Mouse (Mus musculus): ENCODE data around the gene Usp35. TPM values are rescaled to one million over a fixed set of nuclear protein-coding genes. Genes with fewer than 3 reads are reported as not detected.

The Usp35 gene
- total RNA-seq (2021), result 1 to 10 TPM in 1 of 2 experiments, under 1 TPM in 1; 1.00 to 1.2 TPM
- long read RNA-seq, experiment 1, partial matches to known transcripts, result 1 of 1 reads
- long read RNA-seq, experiment 1, other reads (novel, unspliced or antisense), result 0 of 1 reads
- long read RNA-seq, experiment 2, full-length matches to known transcripts, result 1 of 1 reads
- long read RNA-seq, experiment 2, partial matches to known transcripts, result 0 of 1 reads
- long read RNA-seq, experiment 2, other reads (novel, unspliced or antisense), result 0 of 1 reads

GRCm38 (mm10) chr7:97331726-97332666 lies at the start of gene Usp35, which contains the start of gene Kctd21:
Gene Usp35, minus strand, starts transcription at chr7:97332020.
Gene Kctd21, plus strand, starts transcription at chr7:97332327.
- peak; percentile 98 for DNase-seq

- no peak for DNase-seq
These were observed 48.8 kb upstream of the Usp35 start for GRCm38 (mm10) chr7:97380500-97381123.

GRCm38 (mm10) chr7:97379304-97379703 lies 47.5 kb upstream of the Usp35 start:
- DNase-seq, result no peak

GRCm38 (mm10) chr7:97375906-97376305 lies 44.1 kb upstream of the Usp35 start:
- DNase-seq, result no peak

GRCm38 (mm10) chr7:97375101-97375500 lies 43.3 kb upstream of the Usp35 start:
- no peak for DNase-seq

GRCm38 (mm10) chr7:97365887-97366286 lies 34.1 kb upstream of the Usp35 start:
- DNase-seq, result no peak

- no peak for DNase-seq
These were observed 29.6 kb upstream of the Usp35 start for GRCm38 (mm10) chr7:97361467-97361866.

DNA sequence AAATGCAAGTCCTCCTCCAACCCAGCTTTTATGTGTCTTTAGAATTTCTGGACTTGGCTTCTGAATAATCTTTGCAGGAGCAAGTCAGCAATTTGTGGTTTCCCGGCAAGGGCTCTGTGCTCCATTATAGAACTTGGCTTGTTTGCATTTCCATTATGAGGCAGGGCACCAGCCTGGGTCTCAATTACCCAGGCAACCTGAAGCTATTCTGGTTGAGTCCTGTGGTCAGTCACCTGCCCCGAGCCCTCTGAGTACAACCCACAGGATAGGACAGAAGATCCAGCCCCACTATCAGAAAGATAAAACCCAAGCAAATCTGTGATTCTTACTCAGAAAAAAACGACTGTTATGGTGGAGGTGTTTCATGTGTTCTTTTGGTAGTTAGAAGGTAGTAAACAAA lies 29.1 kb upstream of the Usp35 start:
- DNase-seq, result no peak

DNA sequence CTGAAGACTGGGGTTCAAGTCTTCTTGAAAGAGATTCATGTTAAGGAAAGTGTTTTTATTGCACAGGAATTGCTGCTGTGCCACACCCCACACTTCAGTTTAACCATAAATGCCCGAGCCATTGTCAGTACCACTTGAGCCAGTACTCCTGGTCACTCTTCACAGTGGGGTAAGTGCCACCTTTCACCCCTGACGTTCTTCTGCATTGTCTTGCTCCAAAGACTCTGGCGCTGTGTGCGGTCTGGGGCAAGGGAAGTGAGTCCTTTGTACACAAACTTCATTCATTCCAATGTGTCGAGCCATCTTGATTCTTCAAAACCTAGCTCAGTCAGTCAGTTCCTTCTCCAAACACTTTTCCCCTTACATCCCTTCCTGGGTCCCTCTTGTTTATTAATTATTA lies 28.3 kb upstream of the Usp35 start:
- DNase-seq, result no peak

- no peak for DNase-seq
These were observed 26.5 kb upstream of the Usp35 start for GRCm38 (mm10) chr7:97358347-97358746.

GRCm38 (mm10) chr7:97357840-97358239 lies 26.0 kb upstream of the Usp35 start:
- no peak for DNase-seq

DNA sequence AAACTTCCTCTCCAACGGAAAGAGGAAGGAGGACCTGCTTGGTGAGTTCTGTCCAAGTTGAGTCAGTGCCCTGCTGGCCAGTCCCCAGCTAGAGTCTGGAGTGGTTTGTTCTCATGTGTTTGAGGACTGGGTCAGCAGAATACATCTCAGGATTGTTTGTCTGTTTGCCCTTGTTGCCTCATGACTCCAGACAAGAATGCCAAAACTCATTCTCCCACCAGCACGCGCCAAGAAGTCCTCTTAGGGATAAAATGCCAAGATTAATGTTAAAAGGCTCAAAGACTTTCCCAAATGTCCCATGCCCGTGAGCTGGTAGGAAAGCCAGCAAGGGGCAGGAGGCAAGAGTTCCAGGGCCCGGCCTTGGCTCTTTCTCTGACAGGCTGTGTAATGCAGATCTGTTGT lies 25.1 kb upstream of the Usp35 start:
- DNase-seq, result peak; percentile 80

DNA sequence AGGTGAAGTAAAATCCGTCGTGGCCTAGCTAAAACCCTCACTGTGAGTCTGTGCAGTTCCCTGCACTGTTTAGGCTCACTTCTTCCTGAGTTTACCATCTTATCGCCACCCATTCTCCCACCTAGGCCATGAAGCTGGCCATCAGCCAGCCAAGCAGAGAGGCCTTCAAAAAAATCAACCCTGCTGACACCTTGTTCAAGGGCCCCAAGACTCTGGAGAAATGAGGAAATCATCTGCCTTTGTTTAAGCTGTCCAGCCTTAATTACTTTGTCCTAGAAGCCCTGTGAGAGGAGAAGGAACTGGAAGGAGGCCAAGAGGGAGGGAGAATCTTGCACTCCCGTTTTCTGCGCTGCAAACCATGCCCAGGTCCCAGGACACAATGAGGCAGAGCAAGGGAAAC lies 24.4 kb upstream of the Usp35 start:
- no peak for DNase-seq

DNA sequence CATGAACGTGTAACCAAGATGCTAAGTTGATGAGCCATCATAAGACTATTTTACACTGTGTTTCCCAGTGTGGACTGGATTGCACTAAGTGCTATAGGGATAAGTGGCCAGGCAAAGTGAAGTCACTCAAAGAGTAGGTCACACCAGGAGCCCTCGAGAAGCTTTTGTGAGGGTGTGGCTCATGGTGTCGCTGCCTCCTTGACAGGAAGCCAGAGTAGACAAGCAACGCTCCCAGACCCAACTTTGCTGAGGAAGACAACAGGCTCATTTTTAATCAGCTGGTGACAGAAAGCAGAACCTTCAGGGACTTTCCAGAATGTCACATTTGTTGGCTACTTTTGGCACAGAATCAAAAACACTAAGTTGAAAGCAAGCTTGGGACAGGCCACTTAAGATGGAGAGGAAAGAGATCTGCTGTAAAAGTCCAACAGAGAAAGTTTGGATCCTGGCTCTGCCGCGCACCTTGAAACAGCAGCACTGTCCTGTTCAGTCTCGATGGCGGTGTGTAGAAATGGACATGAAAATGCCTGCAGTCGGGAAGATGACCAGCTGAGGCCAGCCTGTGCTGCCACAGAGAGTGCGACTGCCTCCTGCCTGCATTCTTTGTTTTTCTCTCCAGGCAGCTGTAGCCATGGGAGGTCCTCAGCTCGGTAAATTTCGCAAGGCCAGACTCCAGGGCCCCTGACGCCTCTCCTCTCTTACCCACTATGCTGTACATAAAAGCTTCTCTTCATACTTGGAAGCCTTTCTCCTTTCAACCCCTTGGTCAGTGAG lies 23.4 kb upstream of the Usp35 start:
- DNase-seq, result no peak

DNA sequence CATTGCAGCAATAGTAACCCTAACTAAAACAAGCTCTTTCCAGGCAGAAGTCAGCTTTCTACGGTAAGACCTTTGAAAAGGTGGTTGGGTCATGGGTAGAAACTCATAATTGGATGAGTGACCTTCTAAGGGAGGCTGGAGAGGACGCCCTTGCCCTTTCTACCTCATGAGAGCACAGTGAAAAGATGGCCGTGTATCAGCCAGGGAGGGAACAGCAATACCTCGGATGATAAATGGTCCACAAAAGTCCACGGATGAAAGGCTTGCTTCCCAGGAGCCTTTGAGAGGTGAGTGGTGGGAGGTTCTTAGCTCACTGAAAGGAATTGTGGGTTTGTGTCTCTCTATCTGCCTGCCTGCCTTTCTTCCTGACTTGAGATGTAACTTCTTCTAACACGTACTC lies 21.5 kb upstream of the Usp35 start:
- no peak for DNase-seq

GRCm38 (mm10) chr7:97351792-97352513 lies 20.1 kb upstream of the Usp35 start:
- no peak for DNase-seq

GRCm38 (mm10) chr7:97350891-97351290 lies 19.1 kb upstream of the Usp35 start:
- DNase-seq, result no peak

- DNase-seq, result no peak
These were observed 17.6 kb upstream of the Usp35 start for GRCm38 (mm10) chr7:97349438-97349837.

DNA sequence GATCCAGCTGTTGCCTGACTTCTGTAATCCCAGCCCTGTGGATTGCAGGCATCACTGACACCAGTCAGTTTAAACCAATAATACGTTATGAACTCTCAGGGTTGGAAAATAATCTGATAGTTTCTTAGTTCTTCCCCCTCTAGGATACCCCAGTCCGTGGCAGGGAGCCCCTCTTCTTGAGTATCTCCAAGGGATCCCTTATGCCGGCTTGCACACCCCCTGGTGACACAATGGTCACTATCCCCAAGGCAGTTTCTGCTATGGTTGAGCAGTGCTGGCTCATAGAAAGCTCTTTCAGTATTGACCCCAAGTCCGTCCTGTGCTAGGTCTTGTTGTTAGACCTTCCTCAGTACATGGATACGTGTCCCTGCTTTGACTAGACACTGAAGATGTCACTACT lies 17.0 kb upstream of the Usp35 start:
- DNase-seq, result no peak

- DNase-seq, result no peak
These were observed 16.5 kb upstream of the Usp35 start for GRCm38 (mm10) chr7:97348318-97348717.

GRCm38 (mm10) chr7:97347464-97347863 lies 15.6 kb upstream of the Usp35 start:
- no peak for DNase-seq

DNA sequence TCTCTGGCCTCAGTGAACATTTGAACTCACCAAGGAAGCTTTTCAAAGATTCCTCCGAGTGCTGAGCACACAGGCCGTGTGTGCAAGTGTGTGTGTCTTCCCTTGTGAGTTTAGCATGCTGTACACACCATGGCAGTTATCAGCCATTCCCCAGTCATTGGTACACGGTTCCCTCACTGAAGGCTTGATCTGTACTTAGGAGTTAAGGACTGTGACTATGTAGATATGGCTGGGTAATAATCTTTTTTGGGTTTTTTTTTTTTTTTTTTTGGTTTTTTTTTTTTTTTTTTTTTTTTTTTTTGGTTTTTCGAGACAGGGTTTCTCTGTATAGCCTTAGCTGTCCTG lies 15.0 kb upstream of the Usp35 start:
- DNase-seq, result no peak

All from gastrocnemius, postnatal 25 days (tissue).